Mouse (Mus musculus): Measurements from ENCODE around the gene Reg1.
"Not testable (repeated sequence)": the region's sequence is repeated elsewhere in the genome, so short reads cannot be mapped to it uniquely, and the experiment has no call there.

The Reg1 gene

DNA sequence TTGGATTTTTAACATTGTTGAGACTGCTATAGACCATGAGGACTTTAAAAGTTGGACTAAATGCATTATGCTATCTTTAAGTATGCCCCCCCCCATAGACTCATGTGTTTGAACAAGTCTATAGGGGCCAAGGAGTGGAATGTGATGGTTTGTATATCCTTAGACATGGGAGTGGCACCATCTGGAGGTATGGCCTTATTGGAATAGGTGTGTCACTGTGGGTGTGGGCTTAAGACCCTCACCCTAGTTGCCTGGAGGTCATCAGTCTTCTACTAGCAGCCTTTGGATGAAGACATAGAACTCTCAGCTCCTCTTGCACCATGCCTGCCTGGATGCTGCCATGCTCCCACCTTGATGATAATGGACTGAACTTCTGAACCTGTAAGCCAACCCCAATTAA is at the start of gene Reg1:
Reg1 (plus strand) TSS at position 301 of the 400 bp plus-strand sequence.
- DNase-seq (ENCODE audit: low read depth): not testable (repeated sequence)

DNA sequence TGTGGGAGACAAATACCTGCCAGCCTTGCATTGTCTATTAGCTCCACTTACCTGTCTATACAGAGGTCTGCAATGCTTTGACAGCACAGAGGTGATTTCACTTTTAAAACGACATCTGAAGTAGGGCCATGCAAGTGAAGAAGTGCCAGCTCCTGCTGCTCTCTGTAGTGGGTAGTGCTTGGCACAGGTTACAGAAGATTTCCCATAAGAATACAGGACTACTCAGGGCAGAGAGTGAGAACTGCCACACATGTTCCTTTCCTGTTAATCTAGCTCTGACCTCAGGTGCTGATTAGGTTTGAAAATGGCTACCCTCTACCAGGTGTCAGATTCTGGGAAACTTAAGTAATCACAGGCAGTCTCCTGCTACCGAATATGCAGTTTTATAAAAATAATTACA is 43.7 kb upstream of the Reg1 start, which contains the start of gene Reg3d:
Reg3d (minus strand) TSS at position 101 of the 400 bp plus-strand sequence.
- no peak for DNase-seq (ENCODE audit: low read depth)

DNA sequence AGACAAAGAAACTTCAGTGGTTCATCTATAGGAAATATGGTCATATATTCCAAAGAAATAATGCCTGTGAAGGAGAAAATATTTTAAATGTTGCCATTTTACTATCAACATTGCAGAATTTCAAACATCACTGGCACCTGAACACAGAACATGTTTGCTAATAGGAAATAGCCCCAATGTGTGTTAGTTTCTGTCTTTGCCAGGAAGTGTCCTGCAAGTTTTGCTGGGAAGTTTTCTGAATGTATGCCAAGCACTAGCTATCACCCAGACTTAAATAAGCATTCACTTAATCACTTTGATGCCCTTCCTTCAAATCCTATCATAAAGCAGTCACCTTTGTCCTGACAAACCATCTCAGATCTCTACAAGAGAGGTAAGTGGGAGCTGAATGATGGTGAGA is 42.1 kb upstream of the Reg1 start, which contains the start of gene Reg3a:
Reg3a (plus strand) TSS at position 301 of the 400 bp plus-strand sequence.
- no peak for DNase-seq (ENCODE audit: low read depth)

DNA sequence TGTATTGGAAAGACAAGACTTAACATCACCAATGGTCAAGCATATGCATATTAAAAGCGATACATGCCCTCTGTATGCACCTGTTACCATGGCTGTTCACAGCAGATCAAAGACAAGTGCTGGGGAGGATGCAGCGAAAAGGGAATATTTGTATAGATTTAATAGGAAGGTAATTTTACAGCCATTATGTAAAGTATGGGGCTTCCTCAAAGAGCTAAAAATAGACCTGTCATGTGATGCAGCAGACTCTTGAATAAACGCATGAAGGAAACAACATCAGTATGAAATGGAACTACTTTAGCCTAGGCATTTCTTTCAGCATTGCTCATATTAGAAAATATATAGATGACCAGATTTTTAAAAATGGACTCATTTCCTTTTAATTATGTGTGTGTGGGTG is 36.9 kb upstream of the Reg1 start:
- DNase-seq (ENCODE audit: low read depth): no peak

DNA sequence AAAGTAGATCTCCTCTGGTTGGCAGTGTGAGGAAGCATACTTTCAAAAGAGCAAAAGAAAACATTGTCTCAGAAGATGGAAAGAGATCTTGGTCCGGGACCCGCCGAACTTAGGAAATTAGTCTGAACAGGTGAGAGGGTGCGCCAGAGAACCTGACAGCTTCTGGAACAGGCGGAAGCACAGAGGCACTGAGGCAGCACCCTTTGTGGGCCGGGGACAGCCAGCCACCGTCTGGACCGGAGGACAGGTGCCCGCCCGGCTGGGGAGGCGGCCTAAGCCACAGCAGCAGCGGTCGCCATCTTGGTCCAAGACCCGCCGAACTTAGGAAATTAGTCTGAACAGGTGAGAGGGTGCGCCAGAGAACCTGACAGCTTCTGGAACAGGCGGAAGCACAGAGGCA is 27.2 kb upstream of the Reg1 start, which contains the start of gene Reg2:
Reg2 (plus strand) TSS at position 301 of the 400 bp plus-strand sequence.
- DNase-seq (ENCODE audit: low read depth): not testable (repeated sequence)

DNA sequence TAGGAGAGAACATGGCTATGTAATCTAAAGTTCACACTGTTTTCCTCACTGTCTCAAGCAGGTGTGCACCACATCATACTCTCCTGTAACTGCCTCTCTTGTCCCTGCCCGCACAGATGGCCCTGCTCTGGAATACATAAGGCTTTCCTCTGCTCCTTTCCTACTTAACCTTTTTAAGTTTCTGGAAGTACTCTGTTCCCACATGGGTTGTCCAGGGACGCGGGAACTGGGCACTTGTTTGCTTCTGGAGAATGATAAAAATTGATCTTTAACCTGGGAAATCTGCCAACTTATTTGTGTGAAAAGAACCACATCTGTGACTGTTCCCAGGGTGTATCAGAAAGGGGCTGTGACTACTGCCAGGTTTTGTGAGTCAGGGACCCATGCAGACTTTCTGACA is 3.0 kb downstream of the Reg1 start:
- no peak for DNase-seq (ENCODE audit: low read depth)

DNA sequence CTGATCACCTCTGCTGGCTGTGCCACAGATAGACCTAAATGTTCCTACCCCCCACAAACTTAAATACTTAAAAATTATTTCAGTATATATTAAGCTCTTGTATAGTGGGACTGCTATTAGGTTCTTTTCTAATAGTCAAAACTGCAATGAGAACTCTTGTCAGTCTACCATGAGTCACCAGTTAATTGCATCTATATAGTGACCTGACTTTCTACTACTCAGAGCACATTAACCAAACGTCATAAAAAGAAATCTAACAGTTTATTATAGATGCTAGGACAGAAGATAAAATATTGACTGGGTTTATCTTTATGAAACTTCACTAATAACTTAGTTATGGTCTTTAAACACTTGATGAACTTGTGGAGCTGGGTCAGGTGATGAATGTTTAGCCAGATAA is 24.7 kb downstream of the Reg1 start:
- DNase-seq (ENCODE audit: low read depth): no peak

DNA sequence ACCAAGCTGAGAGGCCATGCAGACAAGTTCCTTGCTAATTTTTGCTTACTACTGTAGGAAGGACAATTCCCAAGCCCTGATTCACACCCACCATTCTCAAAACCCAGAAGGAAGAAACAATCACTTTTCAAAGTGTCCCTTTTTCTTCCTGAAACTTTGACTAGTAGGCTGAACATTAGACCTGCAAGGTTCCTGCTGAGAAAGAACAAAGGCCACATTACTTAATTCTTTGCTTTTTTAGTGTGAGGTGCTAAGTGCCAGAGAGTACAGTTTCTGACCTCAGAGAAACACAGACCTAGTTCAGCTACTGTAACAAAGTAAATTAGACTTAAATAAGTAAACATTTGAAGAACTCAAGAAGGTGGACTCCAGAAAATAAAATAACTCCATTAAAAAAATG is 25.9 kb downstream of the Reg1 start:
- no peak for DNase-seq (ENCODE audit: low read depth)

DNA sequence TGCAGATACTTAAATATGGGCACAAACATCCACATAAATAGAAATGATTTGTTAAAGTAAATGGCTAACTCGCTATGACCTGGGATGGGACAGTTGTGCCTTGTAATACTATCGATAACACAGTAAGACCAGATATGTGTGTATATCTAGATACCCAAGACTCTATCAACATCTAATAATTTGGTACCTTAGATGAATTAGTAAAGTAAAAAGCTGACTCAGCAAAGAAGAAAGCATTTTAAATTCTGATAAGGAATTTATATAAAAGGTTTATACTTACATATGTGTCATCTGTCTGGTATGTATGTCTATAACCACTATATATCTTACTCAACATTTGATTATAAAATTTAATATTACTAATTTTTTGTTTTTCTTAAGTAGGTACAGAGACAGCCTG is 30.3 kb downstream of the Reg1 start:
- DNase-seq (ENCODE audit: low read depth): no peak

DNA sequence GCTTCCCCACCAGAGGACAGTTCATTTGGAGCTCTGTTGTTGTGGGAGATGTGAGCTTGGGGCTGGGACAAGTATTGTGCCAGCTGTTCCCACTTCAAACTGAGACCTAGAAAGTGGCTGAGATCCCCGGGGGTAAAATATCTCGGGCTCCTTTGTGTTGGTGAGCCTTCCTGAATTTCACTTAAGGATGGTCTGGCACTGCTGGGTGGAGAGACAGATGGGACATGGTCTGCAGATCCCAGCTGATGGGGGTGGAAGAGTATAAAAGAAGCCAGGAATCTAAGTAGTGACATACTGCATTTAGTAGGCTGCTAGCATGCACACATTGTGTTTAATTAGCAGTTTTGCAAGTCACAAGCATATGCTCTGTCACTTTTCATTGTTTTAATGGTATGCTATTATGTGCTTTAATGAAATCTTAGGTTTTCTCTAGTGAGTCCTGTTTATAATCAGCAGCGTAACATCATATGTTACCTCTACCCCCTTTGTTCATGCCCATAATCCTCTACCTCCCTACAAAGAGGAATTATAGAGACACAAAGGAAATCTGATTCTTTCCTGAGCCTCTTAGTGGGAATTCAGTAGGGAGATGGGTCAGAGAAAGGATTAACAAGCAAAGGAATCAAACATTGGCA is 37.8 kb downstream of the Reg1 start:
- DNase-seq (ENCODE audit: low read depth): no peak

DNA sequence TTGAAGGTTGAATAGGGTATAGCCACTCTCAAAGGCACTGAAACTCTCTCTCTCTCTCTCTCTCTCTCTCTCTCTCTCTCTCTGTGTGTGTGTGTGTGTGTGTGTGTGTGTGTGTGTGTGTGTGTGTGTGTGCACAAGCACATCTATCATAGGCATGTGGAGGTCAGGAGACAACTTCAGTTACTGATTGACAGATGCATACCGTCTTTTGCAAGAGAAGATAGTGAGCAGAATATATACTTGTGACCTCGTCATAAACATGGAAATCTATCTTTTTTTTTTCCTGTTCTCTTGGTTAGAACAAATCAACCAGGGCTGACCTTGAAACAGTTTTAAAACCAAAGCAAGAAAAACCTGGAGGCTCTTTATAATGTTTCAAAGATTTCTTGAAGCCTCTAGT is 39.8 kb downstream of the Reg1 start:
- no peak for DNase-seq (ENCODE audit: low read depth)

DNA sequence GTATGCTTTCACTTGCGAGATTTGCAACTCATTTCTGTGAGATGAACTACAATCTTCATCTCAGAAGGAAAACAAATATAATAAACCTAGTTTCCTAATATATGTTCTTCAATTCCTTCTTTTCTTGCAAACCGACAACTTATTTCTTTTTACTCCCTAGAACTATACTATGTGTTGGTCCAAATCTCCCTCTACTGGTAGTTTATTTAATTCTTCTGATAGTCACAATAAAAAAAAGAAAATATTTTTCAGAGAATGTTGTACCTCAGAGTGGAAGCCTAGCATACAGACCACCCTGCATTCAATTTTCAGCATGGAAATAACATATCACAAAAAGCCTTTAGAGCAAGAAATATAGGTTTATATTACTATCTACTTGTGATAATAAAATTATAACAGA is 40.8 kb downstream of the Reg1 start:
- DNase-seq (ENCODE audit: low read depth): no peak

DNA sequence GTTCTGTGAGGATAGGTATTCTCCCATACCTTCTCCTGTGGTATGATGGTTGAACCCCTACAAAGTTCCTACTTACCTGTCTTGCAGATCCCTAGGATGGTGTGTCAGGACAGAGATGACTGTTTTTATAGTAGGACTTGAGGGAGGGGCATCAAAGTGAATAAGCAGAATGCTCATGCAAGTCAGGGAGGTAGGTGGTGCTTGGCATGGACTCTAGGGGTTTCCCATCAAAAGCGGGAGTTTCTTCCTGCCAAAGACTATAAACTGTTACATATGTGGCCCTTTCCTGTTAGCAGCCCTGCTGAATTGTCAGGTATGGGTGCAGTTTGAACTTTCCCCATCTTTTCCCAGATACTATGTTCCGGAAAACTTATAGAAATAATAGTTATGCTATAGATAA is 46.3 kb downstream of the Reg1 start, which contains the start of gene Reg3g:
Reg3g (minus strand) TSS at position 101 of the 400 bp plus-strand sequence.
- no peak for DNase-seq (ENCODE audit: low read depth)

DNA sequence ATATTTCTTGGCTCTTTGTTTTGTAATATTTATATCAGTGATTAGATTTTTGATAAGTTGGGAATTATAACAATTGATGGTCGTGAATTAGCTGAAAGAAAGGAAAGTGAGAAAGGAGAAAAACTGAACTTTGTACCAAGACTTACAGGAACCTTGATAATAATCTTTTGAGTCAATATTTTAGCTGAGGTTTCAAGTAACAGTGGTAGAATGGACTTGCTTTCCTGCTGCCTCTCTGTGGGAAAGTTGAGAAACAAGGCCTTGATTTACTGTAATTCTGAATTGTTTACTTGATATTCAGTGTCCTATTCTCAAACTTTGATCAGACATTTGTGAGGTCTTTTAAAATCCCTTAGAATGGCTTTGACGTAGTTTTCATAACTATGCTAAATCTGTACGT is 46.8 kb downstream of the Reg1 start:
- DNase-seq (ENCODE audit: low read depth): no peak
